Mouse (Mus musculus): Measurements from ENCODE around the gene Aqp7. TPM values are rescaled to one million over a fixed set of nuclear protein-coding genes. Genes with fewer than 3 reads are reported as not detected.

Aqp7 gene
- polyA plus RNA-seq, 1 experiment = 2.9 TPM

GRCm38 (mm10) chr4:40983686-40984085 is 64.3 kb downstream of the Aqp7 start:
- 69% methylated on average over 1 of the region's 1 CpGs for WGBS
- DNase-seq = no peak
- no peak for TF ChIP-seq POLR2A (IDR thresholded peaks at IDR 0.05; ENCODE audit: borderline replicate concordance, extremely low read depth, low read depth, low read length)
- TF ChIP-seq CTCF (IDR thresholded peaks at IDR 0.05; ENCODE audit: insufficient read depth, low read length) = no peak

More at GRCm38 (mm10) chr4:40983686-40984085, 64.3 kb downstream of the Aqp7 start:
- no peaks in the 10 kb centered on the region for H3K4me1 ChIP-seq (ENCODE audit: control insufficient read depth, insufficient read depth, low read length)
- H3K4me3 ChIP-seq (replicated peaks; ENCODE audit: extremely low read depth, low read depth, low read length) = no peak overlapping the region

Other genes starting within 250 kb of the Aqp7 start
- 44.6 and 47.7 TPM in 2 replicates for gene B4galt1, start 194.1 kb downstream of the Aqp7 start, polyA plus RNA-seq (2012; rRNA removed)
- gene Spink4, start 128.1 kb downstream of the Aqp7 start, polyA plus RNA-seq (2012; rRNA removed) = 15.6 and 43.5 TPM in 2 replicates
- gene Bag1, start 99.8 kb downstream of the Aqp7 start, polyA plus RNA-seq (2012; rRNA removed) = 123 and 198 TPM in 2 replicates
- gene Chmp5, start 99.7 kb downstream of the Aqp7 start, polyA plus RNA-seq (2012; rRNA removed) = 17.3 and 32.0 TPM in 2 replicates
- gene Nfx1, start 77.2 kb downstream of the Aqp7 start, polyA plus RNA-seq (2012; rRNA removed) = 20.3 and 28.9 TPM in 2 replicates
- gene Aqp3, start 50.0 kb upstream of the Aqp7 start, polyA plus RNA-seq (2012; rRNA removed) = 6.1 and 49.9 TPM in 2 replicates
- gene Nol6, start 76.3 kb upstream of the Aqp7 start, polyA plus RNA-seq (2012; rRNA removed) = 27.3 and 32.1 TPM in 2 replicates
- 32.2 and 37.7 TPM in 2 replicates for gene Ube2r2, start 87.6 kb upstream of the Aqp7 start, polyA plus RNA-seq (2012; rRNA removed)
- 53.1 and 62.2 TPM in 2 replicates for gene Ubap2, start 227.0 kb upstream of the Aqp7 start, polyA plus RNA-seq (2012; rRNA removed)

Measured in lung, adult 2 months (tissue).